Comparison of ENCODE assay signal across 16 mouse cellular contexts in the genomic region with DNA sequence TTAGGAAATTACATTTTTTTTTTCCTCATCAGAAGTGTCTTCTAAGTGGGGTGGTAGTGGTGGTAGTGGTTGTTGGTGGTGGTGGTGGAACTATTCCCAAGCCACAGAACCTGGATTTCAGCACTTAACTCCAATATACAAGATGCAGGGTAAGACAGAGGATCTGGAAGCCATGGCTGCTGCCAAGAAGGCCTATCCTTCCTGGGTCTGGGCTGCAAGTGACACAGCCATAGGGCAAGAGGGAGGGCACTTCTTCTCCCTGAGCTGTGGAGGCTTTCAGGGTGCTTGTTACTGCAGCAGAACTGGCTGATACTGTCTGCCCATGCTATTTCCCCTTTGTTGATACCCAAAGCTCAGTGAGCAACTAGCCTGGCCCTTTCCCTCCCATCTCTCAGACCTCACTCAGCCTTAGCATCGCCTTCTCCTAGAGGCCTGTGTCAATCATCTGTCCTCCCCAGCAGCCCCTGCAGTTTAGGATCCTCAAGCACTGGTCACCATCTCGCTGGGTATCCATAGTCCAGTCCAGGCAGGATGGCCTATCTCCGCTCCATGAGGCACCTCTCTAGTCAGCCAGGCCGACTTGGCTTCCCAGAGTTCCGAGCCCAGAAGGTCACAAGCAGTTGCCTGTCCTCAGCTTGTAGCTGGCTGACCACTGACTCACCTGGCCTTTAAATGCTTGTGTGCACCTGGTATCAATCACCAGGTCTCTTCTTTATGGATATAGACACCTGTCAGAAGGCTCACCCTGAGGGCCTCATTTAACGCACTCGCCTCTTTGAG. TPM values are rescaled to one million over a fixed set of nuclear protein-coding genes. Genes with fewer than 3 reads are reported as not detected.
DNase-seq lines count a peak whose midpoint lies in the region; ATAC-seq and TF ChIP-seq lines count a peak whose summit lies in the region.
"Had no signal": no experiment of that assay in that cellular context is flagged by ENCODE, and none has a peak within 500 bp of the region (broad histone marks: within the 10 kb centered on the region; RNA-seq: fewer than 3 reads in every experiment).

No protein-coding gene starts in this region.

- TF ChIP-seq CTCF in cerebellum, adult 2 months (IDR thresholded peaks at IDR 0.05; ENCODE audit: borderline replicate concordance, insufficient read depth, low read depth, low read length), result no peak

- no peak overlapping the region for H3K4me3 ChIP-seq in intestine, embryonic 14.5 days (ENCODE audit: low read depth, low read length)
- H3K4me3 ChIP-seq in intestine, embryonic 15.5 days (replicated peaks), result no peak overlapping the region
- H3K4me3 ChIP-seq in neural tube, embryonic 15.5 days (replicated peaks), result no peak overlapping the region
- H3K4me3 ChIP-seq in cerebellum, adult 2 months (replicated peaks; ENCODE audit: insufficient read depth, low read depth, low read length), result no peak overlapping the region
- H3K4me3 ChIP-seq in embryonic facial prominence, embryonic 10.5 days, result no peak overlapping the region
- H3K4me3 ChIP-seq: erythroblast, embryonic 14.5 days; myocyte; stomach, embryonic 15.5 days had no signal

- no peaks in the 10 kb centered on the region for H3K9me3 ChIP-seq in intestine, embryonic 14.5 days (ENCODE audit: control insufficient read depth, low read length)
- no peaks in the 10 kb centered on the region for H3K9me3 ChIP-seq in intestine, embryonic 15.5 days
- no peaks in the 10 kb centered on the region for H3K9me3 ChIP-seq in neural tube, embryonic 15.5 days (replicated peaks)
- H3K9me3 ChIP-seq in embryonic facial prominence, embryonic 10.5 days, result no peaks in the 10 kb centered on the region
- H3K9me3 ChIP-seq: stomach, embryonic 15.5 days had no signal

- H3K9ac ChIP-seq in intestine, embryonic 14.5 days (ENCODE audit: low read length), result no peak overlapping the region
- no peak overlapping the region for H3K9ac ChIP-seq in intestine, embryonic 15.5 days
- H3K9ac ChIP-seq in neural tube, embryonic 15.5 days (replicated peaks), result no peak overlapping the region
- H3K9ac ChIP-seq: stomach, embryonic 15.5 days had no signal

- peak; percentile 33 for DNase-seq in intestine, embryonic 14.5 days (ENCODE audit: low spot score)
- DNase-seq in neural tube, embryonic 10.5 days (ENCODE audit: extremely low spot score, low spot score), result peak; percentile 8
- peak; percentile 10 to 17 for DNase-seq in cerebellum, adult 2 months
- DNase-seq in embryonic facial prominence, embryonic 10.5 days (ENCODE audit: low spot score), result peak; percentile 6
- DNase-seq in left cerebral cortex, postnatal 36 days (ENCODE audit: low spot score in 2 of 2), result no peak
- DNase-seq: heart, adult 18-20 months; heart, postnatal 10 days had no signal

- H3K27ac ChIP-seq in intestine, embryonic 14.5 days (ENCODE audit: low read depth), result no peak overlapping the region
- H3K27ac ChIP-seq in intestine, embryonic 15.5 days, result no peak overlapping the region
- no peak overlapping the region for H3K27ac ChIP-seq in neural tube, embryonic 15.5 days (replicated peaks)
- H3K27ac ChIP-seq in cerebellum, adult 2 months (ENCODE audit: insufficient read depth, low read length), result no peak overlapping the region
- H3K27ac ChIP-seq in embryonic facial prominence, embryonic 10.5 days (replicated peaks), result no peak overlapping the region
- H3K27ac ChIP-seq: hindbrain, postnatal 0 days; stomach, embryonic 15.5 days had no signal

- no peak for ATAC-seq in intestine, embryonic 14.5 days (replicated peaks; ENCODE audit: low FRiP score, low TSS enrichment, low read depth)
- no peak for ATAC-seq in intestine, embryonic 15.5 days
- no peak for ATAC-seq in neural tube, embryonic 15.5 days (ENCODE audit: low FRiP score)
- ATAC-seq: CD4-positive, CD25-positive, alpha-beta regulatory T cell, adult 4 months; hindbrain, postnatal 0 days; lung, postnatal 0 days had no signal

- peaks cover 3% of the 10 kb centered on the region; the same call in 1 of the 2 replicates for H3K4me1 ChIP-seq in intestine, embryonic 14.5 days (replicated peaks; ENCODE audit: control insufficient read depth, insufficient read depth, low read length)
- no peaks in the 10 kb centered on the region for H3K4me1 ChIP-seq in intestine, embryonic 15.5 days (replicated peaks)
- no peaks in the 10 kb centered on the region for H3K4me1 ChIP-seq in neural tube, embryonic 15.5 days
- peaks cover 62% of the 10 kb centered on the region for H3K4me1 ChIP-seq in cerebellum, adult 2 months (ENCODE audit: control insufficient read depth, insufficient read depth, low read length)
- peaks cover 31% of the 10 kb centered on the region for H3K4me1 ChIP-seq in embryonic facial prominence, embryonic 10.5 days
- H3K4me1 ChIP-seq: stomach, embryonic 15.5 days had no signal

- H3K27me3 ChIP-seq in intestine, embryonic 14.5 days (replicated peaks; ENCODE audit: control insufficient read depth, insufficient read depth, low read length), result no peaks in the 10 kb centered on the region
- H3K27me3 ChIP-seq in intestine, embryonic 15.5 days (replicated peaks), result no peaks in the 10 kb centered on the region
- H3K27me3 ChIP-seq in neural tube, embryonic 15.5 days (replicated peaks), result no peaks in the 10 kb centered on the region
- no peaks in the 10 kb centered on the region for H3K27me3 ChIP-seq in cerebellum, adult 2 months (ENCODE audit: control insufficient read depth, insufficient read depth, low read length)
- peaks cover 7% of the 10 kb centered on the region for H3K27me3 ChIP-seq in embryonic facial prominence, embryonic 10.5 days (replicated peaks; ENCODE audit: low read depth, poor library complexity, severe bottlenecking)
- H3K27me3 ChIP-seq: stomach, embryonic 15.5 days had no signal

- H3K36me3 ChIP-seq in intestine, embryonic 14.5 days (ENCODE audit: control insufficient read depth, insufficient read depth, low read length), result no peaks in the 10 kb centered on the region
- H3K36me3 ChIP-seq in intestine, embryonic 15.5 days, result no peaks in the 10 kb centered on the region
- H3K36me3 ChIP-seq in neural tube, embryonic 15.5 days, result no peaks in the 10 kb centered on the region
- H3K36me3 ChIP-seq in embryonic facial prominence, embryonic 10.5 days (replicated peaks), result no peaks in the 10 kb centered on the region
- H3K36me3 ChIP-seq: stomach, embryonic 15.5 days had no signal

- 89% methylated on average over 7 of the region's 7 CpGs for WGBS in intestine, embryonic 14.5 days
- WGBS in intestine, embryonic 15.5 days, result 89% methylated on average over 7 of the region's 7 CpGs
- 91% methylated on average over 7 of the region's 7 CpGs for WGBS in neural tube, embryonic 15.5 days
- WGBS in cerebellum, adult 2 months, result 94% methylated on average over 7 of the region's 7 CpGs
- WGBS in embryonic facial prominence, embryonic 10.5 days, result 88% methylated on average over 7 of the region's 7 CpGs

- intact Hi-C loops in left cerebral cortex, postnatal 36 days (cut with DNase I), result no loop called here

- H3K4me2 ChIP-seq in intestine, embryonic 14.5 days (ENCODE audit: low read length), result no peak overlapping the region
- H3K4me2 ChIP-seq in intestine, embryonic 15.5 days (replicated peaks), result no peak overlapping the region
- no peak overlapping the region for H3K4me2 ChIP-seq in neural tube, embryonic 15.5 days
- H3K4me2 ChIP-seq: stomach, embryonic 15.5 days had no signal

- no peak for TF ChIP-seq POLR2A in cerebellum, adult 2 months (IDR thresholded peaks at IDR 0.05; ENCODE audit: borderline replicate concordance, insufficient read depth, low read length)

RNA-seq across cellular contexts. Expression of gene Phactr3, which starts 7.5 kb away (rescaled TPM):
- 2.3 and 3.3 TPM in 2 replicates for polyA plus RNA-seq in intestine, embryonic 14.5 days (2014; fragmentation: Nextera tagmentation; extraction: Ambion mirVana)
- 2.0 and 3.4 TPM in 2 replicates for polyA plus RNA-seq in intestine, embryonic 15.5 days (2015; fragmentation: Nextera tagmentation; extraction: Ambion mirVana)
- polyA plus RNA-seq in neural tube, embryonic 15.5 days (2015; fragmentation: Nextera tagmentation; extraction: Ambion mirVana), result 47.1 and 57.2 TPM in 2 replicates
- polyA plus RNA-seq in cerebellum, adult 2 months (2012; rRNA removed), result 75.5 and 79.8 TPM in 2 replicates
- 3.8 and 4.6 TPM in 2 replicates for polyA plus RNA-seq in embryonic facial prominence, embryonic 10.5 days (2016; fragmentation: Nextera tagmentation; extraction: Ambion mirVana)
- total RNA-seq in left cerebral cortex, postnatal 36 days (2021), result 100 to 1,000 TPM; 163 to 164 TPM
- total RNA-seq: liver, adult 2 months had no signal
- polyA plus RNA-seq: erythroblast, embryonic 14.5 days; liver, adult 2 months; myocyte had no signal

RNA-seq across cellular contexts. Expression of gene Zfp931, which starts 48.0 kb away (rescaled TPM):
- 20.7 and 20.9 TPM in 2 replicates for polyA plus RNA-seq in intestine, embryonic 14.5 days (2014; fragmentation: Nextera tagmentation; extraction: Ambion mirVana)
- 17.7 and 18.7 TPM in 2 replicates for polyA plus RNA-seq in intestine, embryonic 15.5 days (2015; fragmentation: Nextera tagmentation; extraction: Ambion mirVana)
- polyA plus RNA-seq in neural tube, embryonic 15.5 days (2015; fragmentation: Nextera tagmentation; extraction: Ambion mirVana), result 17.0 and 18.4 TPM in 2 replicates
- polyA plus RNA-seq in cerebellum, adult 2 months (2012; rRNA removed), result 17.1 and 19.5 TPM in 2 replicates
- 16.5 and 17.7 TPM in 2 replicates for polyA plus RNA-seq in embryonic facial prominence, embryonic 10.5 days (2016; fragmentation: Nextera tagmentation; extraction: Ambion mirVana)
- 10 to 100 TPM; 18.6 to 24.1 TPM for total RNA-seq in left cerebral cortex, postnatal 36 days (2021)
- polyA plus RNA-seq: erythroblast, embryonic 14.5 days had no signal

Comparison
In these comparisons a context has a peak if more than half of its experiments do, and no peak if none do; other contexts are left out.
1. DNase-seq: peak in intestine, embryonic 14.5 days (single experiment), neural tube, embryonic 10.5 days (single experiment), cerebellum, adult 2 months (2 of 2) and embryonic facial prominence, embryonic 10.5 days (single experiment); none in left cerebral cortex, postnatal 36 days (0 of 2).